Mouse (Mus musculus) adrenal gland, adult (tissue): ENCODE results near the gene Rnf157.
A peak's percentile ranks its signal among the peaks of the same experiment; 100 is the strongest.
"Not testable (repeated sequence)": the region's sequence is repeated elsewhere in the genome, so short reads cannot be mapped to it uniquely, and the experiment has no call there.

Experiments used
- DNase-seq, 2 experiments: peaks; one replicate each; pipeline ENCODE4 v3.0.0; 2022 to 2023; ENCODE audit warnings: low spot score in 1 of 2; ENCODE audit not compliant: inconsistent age in 2 of 2

The Rnf157 gene

GRCm38 (mm10) chr11:116434287-116434966 is 21.6 kb upstream of the Rnf157 start:
- DNase-seq, result peak; percentile 71 to 88

- DNase-seq, result peak; percentile 100
These were observed 20.8 kb upstream of the Rnf157 start, which contains the start of gene Ubald2 for GRCm38 (mm10) chr11:116433356-116434286. Ubald2 (plus strand) TSS chr11:116434094.

- DNase-seq, result no peak
These were observed 19.9 kb upstream of the Rnf157 start for GRCm38 (mm10) chr11:116432593-116433355.

GRCm38 (mm10) chr11:116432127-116432526 is 19.3 kb upstream of the Rnf157 start:
- no peak for DNase-seq

- DNase-seq, result no peak
These were observed 18.7 kb upstream of the Rnf157 start for GRCm38 (mm10) chr11:116431428-116432077.

- no peak for DNase-seq
These were observed 18.0 kb upstream of the Rnf157 start for GRCm38 (mm10) chr11:116430723-116431427.

GRCm38 (mm10) chr11:116429862-116430613 is 17.2 kb upstream of the Rnf157 start:
- DNase-seq, result no peak

GRCm38 (mm10) chr11:116428872-116429859 is 16.3 kb upstream of the Rnf157 start:
- DNase-seq, result no peak

- no peak for DNase-seq
These were observed 14.2 kb upstream of the Rnf157 start for GRCm38 (mm10) chr11:116426852-116427575.

GRCm38 (mm10) chr11:116426328-116426727 is 13.5 kb upstream of the Rnf157 start:
- DNase-seq, result not testable (repeated sequence)

GRCm38 (mm10) chr11:116424621-116425407 is 12.0 kb upstream of the Rnf157 start:
- DNase-seq, result no peak

GRCm38 (mm10) chr11:116423782-116424620 is 11.2 kb upstream of the Rnf157 start:
- peak in 1 of 2 experiments; percentile 55 for DNase-seq

- no peak for DNase-seq
These were observed 10.4 kb upstream of the Rnf157 start for GRCm38 (mm10) chr11:116423214-116423613.

- DNase-seq, result no peak
These were observed 9.7 kb upstream of the Rnf157 start for GRCm38 (mm10) chr11:116422562-116422961.

- DNase-seq, result no peak
These were observed 8.3 kb upstream of the Rnf157 start for GRCm38 (mm10) chr11:116421102-116421501.
